Mouse (Mus musculus): ENCODE measurements around the gene Npw.

Gene Npw

DNA sequence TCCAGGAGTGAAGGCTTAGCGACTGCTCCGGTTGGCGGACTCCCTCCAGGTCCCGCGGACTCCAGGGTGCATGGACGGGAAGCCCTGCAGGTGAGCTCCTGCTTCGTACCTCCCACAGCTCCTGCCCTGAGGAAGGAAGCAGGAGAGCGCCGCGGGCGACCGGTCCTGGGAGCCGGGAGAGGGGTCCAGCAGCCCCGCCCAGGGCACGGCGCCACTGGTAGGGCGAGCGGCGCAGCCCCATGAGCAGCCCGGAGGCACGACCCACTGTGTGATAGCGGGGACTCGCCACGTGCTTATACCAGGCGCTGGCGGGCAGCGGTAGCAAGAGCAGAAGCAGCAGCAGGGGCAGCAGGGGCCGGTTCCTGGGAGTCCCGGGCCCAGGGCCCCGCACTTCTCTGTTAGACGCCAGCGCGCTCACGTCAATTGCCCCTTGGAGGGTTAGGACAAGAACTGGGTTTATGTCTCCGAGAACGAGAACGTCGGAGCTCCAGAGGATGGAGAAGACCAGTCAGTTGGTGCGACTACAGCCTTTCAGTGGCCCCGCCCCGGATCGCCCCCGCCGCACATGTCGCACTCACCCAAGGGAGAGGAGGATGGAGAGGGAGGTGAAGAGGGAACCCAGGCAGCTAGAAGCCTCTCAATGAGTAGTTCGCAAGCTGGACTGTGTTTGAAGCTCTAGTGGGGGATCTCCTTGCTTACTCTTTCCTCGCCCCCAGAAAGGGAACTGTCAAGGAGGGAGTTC is at the start of gene Npw:
Gene Npw (minus strand): TSS at position 441 of the 742 bp plus-strand sequence.
- DNase-seq = peak; percentile 43

DNA sequence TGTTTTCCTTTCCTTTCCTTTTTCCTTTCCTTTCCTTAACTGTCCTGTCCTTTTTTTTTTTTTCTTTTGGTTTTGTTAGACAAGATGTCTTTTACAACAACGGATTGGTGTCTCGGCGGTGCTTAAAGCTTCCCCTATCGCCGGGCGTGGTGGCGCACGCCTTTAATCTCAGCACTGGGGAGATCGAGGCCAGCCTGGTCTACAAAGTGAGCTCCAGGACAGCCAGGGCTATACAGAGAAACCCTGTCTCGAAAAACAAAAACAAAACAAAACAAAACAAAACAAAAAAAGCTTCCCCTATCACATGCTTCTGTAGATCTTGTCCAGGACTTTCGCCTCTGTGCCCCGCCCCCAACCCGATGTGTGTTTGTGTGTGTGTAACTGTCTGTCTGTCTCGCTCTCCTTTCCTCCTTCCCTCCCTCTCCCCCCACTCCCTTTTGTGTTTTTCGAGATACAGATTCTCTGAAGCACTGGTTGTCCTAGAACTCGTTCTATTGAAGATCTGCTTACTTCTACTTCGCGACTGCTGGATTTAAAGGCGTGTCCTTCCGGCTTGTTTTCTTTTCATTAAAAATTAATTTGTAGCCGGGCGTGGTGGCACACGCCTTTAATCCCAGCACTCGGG is 49.7 kb upstream of the Npw start:
- no peak for DNase-seq

DNA sequence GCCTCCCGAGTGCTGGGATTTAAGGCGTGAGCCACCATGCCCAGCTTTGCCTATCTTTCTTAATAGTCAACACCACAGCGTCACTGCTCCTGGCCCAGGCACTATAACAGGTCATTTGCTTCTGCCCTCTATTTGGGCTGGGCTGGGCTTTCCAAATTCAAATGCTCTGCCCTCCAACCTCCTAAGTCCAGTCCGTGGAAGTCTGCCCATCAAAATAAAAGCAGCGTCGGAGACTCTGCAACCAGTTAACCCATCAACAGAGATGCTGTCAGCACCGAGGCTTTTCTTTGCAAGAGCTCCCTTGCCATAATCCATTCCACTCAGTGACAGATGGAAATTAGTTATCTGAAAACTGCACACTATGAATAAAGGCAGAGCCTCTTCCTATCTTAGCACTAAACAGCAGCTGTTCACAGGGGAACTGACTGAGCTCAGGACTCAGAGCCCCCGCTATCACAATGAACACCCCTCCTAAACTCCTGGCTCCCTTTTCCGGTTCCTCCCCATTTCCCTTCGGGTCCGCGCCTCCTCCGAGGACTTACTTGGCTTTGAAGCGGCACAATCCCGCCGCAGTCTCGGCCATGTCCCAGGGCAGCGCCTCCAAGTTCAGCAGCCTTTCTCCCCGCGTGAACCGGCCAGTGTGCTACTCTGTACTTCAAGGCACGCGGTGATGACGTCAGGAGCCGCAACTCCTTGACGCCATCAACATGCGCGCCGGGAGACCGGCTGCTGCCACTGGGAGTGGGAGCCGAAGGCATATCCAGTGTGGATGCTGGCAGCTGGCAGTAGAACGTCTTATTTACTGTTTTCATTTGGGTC is 48.9 kb upstream of the Npw start, which contains the start of gene Tbl3:
Gene Tbl3 (minus strand): TSS at position 679 of the 819 bp plus-strand sequence.
- DNase-seq = peak; percentile 96

DNA sequence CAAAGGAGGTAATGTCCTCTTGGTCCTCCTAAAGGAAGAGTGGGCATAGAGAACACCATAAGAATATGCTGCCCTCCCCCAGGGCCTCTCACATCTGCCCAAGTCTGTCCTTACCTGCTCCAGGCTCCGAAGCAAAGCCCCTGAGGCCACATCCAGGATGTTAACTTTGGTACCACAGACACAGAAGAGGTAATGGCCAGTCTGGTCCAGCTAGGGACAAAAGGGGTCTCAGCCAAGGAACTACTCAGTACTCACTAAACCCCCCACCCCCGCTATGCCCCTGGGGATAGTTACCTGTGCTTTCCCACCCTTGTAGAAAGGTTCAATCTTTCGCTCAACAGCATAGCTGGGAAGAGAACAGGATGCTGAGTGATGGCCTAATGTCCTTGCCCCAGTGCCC is 47.6 kb upstream of the Npw start:
- no peak for DNase-seq

DNA sequence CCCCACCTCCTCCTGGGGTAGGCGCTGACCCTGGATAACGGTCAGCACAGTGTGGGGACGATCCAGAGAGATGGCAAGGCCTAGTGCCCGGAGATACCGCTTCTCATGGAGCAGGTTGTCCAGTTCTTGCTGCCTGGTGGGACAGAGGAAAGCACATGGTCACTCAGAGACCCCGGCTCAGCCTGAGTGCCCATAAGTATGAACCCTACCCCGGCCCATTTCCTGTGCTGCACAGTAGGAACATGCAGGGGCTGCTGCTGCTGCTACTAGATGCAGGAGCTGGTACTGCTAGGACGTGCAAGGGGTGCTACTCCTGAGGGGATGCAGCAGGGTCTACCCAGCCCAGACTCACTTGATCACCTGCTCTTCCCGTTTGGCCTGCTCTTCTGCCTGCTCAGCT is 43.0 kb upstream of the Npw start:
- DNase-seq = no peak

DNA sequence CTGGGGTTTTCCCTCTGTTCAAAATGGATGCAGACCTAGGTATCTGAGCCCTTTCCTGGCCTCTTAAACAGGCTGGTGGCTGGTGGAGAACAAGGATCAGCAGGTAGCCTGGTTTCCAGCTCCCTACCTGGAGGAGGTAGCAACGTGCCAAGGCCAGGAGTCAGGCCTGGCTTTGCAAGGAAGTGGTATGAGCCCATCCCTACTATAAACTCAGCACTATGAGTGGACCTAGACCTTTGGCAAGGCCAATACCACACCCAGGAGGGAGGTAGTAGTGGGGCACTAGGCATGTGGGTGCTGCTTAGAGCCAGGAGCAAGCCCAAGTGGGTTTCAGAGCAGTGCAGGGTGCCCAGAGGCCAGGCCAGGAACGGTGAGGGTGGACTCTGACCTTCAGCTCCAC is 41.2 kb upstream of the Npw start:
- DNase-seq = no peak

DNA sequence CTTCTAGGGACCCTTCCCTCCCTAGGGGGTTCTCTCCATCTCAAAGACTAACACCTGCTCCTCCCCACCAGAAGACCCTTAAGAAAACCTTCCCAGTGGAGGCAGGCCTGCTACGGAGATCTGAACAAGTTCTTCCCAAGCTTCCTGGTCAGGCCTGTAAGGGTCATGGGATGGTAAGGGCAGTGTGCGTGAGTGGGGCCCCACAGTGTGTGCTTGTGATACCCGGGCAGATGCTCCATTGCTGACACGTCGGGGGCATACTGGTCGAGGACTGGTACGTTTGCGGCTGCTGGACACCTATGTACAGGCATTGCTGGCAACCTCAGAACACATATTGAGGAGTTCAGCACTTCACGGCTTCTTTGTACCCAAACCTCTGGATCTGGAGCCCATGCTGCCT is 40.5 kb upstream of the Npw start:
- DNase-seq = no peak

DNA sequence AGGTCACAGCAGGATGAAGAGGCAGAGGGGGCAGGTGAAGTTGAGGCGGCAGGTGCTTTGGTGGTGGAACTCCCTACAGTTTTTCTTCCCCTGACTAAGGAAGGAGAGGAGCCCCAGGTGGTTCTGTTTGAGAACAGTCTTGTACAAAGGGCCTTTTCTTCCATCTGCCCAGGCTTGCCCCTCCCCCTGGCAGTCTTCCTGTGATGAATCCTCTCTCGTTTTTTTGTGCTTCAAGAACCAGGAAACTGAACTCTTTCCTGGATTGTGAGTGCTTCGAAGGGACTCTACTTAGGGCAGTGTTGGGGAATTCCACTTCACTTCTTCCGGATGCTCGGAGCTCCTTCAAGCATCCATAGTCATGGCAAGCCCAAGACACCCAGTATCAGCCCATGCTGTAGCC is 39.7 kb upstream of the Npw start:
- DNase-seq = no peak

DNA sequence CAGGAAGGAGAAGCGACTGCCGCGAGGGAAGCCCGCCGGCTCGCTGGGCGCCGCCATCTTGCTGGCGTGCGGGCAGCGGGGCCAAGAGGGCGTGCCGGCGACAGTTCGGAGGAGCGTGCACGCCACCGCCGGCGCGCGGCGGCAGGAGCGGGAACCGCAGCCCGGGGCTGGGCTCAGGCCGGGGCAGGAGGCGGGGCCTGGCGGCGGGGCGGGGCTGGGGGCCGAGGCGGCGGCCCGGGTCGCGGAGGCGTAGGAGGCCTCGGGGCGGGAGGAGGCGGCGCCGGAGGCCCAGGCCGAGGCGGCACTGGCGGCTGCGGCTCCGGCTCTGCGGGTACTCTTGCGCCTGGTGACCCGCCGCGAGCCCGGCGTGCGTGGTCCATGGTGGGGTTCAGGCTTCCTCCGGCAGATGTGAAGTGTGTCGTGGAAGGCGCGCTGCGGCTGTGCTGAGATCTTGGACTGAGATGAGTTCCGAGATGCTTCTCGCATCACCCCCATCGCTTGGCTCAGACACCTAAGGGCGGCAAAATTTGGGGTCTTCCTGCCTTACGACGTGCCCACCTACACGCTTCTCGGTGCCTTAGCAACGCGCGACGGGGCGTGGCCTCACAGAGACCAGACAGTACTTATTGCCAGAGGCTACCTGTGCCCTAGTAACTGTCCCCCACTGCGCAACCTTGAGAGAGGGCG is 37.9 kb upstream of the Npw start, which contains the start of the genes Gfer and Noxo1:
Gene Gfer (minus strand): TSS at position 146 of the 687 bp plus-strand sequence.
Gene Noxo1 (plus strand): TSS at position 224 of the 687 bp plus-strand sequence.
- peak; percentile 91 for DNase-seq

DNA sequence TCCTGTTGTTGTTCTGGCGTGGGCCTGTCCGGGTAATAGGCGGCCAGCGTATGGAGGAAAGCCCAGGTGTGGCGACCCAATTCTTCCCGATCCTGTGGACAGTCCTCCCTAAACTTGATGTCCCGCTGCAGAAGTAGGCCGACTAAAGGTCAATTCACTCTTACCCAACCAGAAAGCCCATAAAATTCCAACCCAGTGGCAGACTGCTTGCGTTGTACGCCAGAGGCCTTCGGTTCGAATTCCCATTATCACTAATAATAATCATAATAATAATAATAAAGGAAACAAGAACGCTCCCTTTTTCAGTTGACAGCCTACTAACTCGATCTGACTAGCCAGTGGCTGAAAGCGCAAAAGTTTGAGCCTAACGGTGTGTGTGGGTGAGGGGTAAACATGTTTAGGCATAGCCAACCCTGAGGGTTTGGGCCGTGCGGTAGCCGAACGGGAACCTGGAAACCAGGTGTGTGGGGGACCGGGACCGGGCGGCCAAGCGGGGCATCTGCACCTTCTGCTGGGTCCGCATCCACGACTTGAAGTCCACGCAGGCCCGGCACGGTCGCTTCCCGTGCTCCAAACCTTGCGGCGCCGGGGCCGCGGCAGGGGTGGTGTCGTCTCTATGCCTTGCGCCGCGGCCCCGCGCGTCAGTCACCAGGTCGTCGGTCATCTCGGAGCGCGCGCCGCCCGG is 37.2 kb upstream of the Npw start:
- DNase-seq = no peak

DNA sequence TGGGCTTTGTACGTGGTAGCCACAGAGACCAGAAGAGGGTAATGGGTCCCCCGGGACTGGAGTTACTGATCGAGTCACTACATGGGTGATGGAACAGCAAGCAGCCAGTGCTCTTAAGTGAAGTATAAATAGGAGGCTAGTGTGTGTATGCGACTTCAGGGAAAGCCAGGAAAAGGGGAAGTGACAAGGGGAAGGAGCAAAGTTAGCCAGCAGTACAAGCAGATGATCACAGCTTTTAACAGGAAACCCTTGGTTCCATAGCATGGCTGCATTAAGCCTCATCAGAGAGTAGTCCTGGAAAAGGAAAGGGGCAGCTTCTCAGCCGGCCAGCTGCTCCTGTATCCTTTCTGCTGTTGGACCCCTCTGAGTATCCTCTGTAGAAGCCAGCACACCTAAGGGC is 34.1 kb upstream of the Npw start:
- DNase-seq = no peak

DNA sequence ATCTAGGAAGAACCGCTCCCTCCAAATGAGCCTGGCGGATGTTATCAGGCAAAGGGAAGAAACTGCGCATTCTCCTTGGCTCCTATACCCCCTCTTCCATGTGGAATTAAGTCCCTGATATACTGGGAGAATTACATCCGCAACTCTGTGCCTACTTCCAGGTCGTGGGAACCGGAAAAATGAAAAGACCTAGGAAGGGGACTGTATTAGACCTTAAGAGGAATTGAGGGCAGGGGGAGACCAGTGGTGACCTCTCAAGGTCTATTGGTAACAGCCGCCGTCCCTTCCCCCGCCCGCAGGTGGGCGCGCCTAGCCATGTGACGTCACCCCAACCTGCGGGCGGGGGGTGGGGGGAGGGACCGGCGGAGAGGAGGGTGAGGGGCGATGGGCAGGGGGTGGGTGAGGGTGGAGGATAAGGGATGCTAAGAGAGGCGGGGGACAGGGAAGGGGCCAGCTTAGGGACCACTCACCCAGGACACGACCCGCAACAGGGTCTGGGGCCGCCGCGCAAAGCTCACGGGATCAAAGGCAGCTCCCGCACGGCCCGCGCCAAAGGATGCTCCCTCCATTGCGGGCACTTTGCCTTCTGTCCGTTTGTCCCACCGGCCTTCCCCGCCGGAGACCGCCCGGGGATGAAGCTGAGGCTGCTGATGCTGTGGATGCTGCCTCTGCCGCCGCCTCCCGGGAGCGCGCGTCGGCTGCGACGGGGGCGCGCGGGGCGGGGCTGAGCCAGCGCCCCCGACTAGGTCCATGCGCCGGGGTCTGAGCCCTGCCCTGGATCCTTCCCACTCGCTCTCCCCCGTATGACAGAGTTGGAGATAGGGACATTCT is 31.2 kb upstream of the Npw start, which contains the start of gene Syngr3:
Gene Syngr3 (minus strand): TSS at position 705 of the 831 bp plus-strand sequence.
- DNase-seq = no peak

DNA sequence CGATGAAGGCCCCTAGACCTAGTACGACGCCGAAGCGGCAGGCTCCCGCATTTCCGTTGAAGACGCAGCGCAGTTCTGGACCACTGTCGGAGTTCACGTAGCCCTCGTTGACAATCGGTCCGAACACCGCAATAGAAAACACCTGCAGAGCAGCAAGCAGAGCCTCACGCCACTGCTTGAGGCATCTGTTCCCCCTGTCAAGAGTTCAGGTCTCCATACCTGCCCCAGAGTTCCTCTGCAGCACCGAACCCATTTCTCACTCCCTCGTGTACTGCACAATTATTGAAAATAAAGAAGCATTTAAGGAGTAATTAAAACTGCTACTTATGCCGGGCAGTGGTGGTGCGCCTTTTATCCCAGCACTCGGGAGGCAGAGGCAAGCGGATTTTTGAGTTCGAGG is 29.3 kb upstream of the Npw start:
- DNase-seq = no peak

DNA sequence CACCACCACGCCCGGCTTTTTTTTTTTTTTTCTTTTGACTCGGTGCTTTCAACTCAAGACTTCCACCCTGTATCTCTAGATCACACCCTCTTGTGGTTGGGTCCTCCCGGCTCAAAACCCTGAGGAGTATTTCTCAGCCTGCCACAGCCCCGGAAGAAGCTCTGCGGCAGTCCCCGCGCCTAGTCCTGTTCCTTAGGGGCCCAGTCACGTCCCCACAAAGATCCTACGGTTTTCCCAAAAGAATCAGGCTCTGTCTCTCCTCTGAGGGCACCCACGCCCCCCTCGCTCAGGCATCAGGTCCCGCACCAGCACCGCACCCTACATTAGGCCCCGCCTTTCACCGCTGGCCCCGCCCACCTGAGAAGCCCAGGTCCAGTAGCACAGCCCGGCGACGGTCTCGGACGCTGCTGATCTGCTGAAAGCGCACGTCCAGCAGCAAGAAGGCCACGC is 28.9 kb upstream of the Npw start:
- DNase-seq = peak; percentile 74

DNA sequence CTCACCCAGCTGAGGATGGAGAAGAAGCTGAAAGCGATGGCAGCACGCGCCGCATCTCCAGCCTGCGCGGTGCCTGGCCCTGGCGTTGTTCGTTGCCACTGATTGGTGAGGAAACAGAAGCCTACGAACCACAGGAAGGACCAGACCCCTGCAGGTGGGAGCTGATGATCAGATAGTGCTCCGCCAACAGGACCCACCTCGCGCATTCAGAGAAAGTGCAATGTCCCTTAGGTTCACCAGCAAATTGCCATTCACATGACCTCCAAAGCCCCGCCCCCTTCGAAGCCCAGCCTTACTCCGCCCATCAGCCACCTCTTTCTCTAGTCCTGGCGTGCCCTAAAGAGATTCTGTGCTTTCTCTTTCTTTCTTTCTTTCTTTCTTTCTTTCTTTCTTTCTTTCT is 28.3 kb upstream of the Npw start:
- peak; percentile 72 for DNase-seq

DNA sequence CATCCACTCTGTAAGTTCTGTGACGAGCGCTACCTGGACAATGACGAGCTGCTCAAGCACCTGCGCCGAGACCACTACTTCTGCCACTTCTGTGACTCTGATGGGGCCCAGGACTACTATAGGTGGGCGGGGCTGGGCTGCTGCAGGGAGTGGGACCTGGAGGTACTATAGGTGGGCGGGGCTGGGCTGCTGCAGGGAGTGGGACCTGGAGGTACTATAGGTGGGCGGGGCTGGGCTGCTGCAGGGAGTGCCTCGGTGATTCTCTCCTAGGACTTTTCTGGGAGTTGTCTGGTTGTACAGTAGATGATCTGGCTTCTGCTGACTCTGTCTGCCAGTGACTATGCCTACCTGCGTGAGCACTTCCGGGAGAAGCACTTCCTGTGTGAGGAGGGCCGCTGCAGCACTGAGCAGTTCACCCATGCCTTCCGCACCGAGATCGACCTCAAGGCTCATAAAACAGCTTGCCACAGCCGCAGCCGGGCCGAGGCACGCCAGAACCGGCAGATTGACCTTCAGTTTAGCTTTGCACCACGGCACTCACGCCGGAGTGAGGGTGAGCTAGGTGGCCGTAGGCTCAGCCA is 19.3 kb upstream of the Npw start:
- no peak for DNase-seq

DNA sequence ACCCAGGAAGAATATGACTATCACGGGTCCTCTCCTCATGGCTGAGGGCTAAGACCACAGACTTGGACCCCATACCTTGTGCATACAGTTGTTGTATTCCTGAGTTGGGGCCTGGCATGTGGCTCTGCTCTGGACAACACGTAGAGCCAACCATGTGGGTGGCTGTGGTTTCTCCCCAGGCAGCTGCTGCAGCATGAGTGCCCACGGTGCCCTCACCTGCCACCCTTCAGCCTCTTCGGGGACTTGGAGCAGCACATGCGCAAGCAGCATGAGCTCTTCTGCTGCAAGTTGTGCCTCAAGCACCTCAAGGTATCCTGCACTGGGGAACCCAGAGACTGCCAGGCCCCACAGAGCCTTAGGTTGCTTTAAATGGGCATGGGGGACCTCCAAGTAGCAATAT is 18.6 kb upstream of the Npw start:
- no peak for DNase-seq

DNA sequence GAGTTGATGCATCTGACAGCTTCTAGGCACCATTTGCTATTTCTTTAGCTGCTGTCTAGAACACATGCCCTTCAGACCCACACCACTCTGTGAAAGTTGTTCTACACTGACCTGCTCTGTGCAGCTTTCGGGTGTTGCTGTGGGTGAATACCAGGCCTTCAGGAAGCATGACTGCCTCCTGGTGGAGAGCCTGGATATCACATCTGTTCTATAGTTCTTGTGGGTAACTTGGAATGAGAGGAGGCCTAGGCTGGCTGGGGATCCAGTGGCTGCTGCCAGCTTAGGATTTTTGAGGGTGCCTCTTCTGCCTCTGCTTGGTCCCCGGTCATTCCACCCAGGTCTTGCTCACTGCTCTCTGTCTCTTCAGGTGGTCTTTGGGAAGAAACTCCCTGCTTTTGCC is 17.9 kb upstream of the Npw start:
- DNase-seq = peak; percentile 91

DNA sequence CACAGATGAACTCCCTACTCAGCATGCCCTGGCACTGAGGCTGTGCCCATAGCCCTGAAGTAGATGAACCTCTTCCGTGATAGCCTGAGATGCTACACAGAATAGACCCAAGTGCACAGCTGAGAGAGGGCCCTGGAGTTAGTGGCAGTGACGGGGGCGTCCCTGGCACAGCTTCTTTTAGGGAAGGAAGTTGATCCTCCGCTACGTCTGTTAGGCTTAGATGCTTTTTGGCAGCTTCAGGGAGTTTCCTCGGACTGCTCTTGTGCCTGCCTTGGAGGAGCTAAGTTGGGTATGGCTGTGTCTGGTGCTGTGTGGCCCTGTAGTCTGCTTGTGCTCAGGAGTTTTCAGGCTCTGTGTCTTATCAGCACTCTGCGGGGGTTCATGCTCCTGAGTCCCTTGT is 16.0 kb upstream of the Npw start:
- DNase-seq = no peak

DNA sequence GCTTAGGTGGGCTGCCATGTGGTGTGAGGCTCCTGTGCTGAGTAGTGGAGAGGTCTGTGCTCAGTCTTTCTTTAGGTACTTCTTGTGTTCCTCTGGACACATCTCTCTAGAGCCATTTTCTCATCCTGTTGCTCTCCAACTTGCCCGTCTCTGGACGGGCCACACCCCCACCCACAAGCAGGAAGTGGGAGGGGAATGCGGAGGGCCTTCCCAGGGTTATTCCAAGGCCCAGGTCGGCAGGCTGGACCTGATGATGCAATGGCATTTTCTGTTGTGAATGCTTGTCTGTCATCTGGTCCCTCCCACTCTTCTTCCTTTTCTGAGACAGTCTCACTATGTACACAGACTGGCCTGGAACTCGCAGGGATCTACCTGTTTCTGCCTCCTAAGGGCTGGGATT is 13.9 kb upstream of the Npw start:
- DNase-seq = peak; percentile 87

DNA sequence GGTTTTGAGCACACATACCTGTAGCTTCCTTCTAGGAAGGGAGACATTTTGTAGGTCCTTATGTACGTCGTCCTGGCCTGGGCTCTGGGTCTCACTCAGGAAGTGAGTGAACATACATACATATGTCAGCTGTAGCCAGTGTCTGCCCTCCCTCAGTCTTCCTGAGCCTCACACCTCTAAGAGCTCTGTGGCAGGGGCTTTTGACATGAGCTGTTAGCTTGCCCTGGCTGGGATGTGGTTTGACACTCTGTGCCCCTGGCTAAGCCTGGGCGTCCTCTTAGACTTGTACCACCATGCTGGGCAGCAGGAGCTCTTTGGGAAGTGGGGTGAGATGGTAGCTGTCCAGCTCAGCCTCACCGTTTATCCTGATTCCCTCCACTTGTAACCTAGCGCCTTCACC is 13.1 kb upstream of the Npw start:
- no peak for DNase-seq
